Comparison of ENCODE assay signal across 29 mouse cellular contexts in genomic region chr5:17984522-17984921, GRCm38 (mm10). TPM values are rescaled to one million over a fixed set of nuclear protein-coding genes. Genes with fewer than 3 reads are reported as not detected.
DNase-seq lines count a peak whose midpoint lies in the region; ATAC-seq and TF ChIP-seq lines count a peak whose summit lies in the region.
"Had no signal": no experiment of that assay in that cellular context is flagged by ENCODE, and none has a peak within 500 bp of the region (broad histone marks: within the 10 kb centered on the region; RNA-seq: fewer than 3 reads in every experiment).

No protein-coding gene starts in this region.

- no peaks in the 10 kb centered on the region for H3K9me3 ChIP-seq in heart, postnatal 0 days (replicated peaks; ENCODE audit: control insufficient read depth, low read length)
- H3K9me3 ChIP-seq: embryonic facial prominence, embryonic 12.5 days; forebrain, embryonic 12.5 days; forebrain, embryonic 15.5 days; heart, embryonic 10.5 days; hindbrain, embryonic 13.5 days had no signal

- H3K27me3 ChIP-seq in heart, postnatal 0 days (ENCODE audit: control insufficient read depth, insufficient read depth, low read length), result no peaks in the 10 kb centered on the region
- H3K27me3 ChIP-seq: embryonic facial prominence, embryonic 12.5 days; forebrain, embryonic 12.5 days; forebrain, embryonic 15.5 days; hindbrain, embryonic 13.5 days had no signal

- no peak for TF ChIP-seq CTCF in gastrocnemius, adult 2 months (IDR thresholded peaks at IDR 0.05)
- no peak for TF ChIP-seq CTCF in heart, postnatal 0 days (IDR thresholded peaks at IDR 0.05; ENCODE audit: low read depth)

- H3K27ac ChIP-seq in gastrocnemius, adult 2 months, result peak overlapping the region; percentile 77
- H3K27ac ChIP-seq in heart, postnatal 0 days (ENCODE audit: low read depth), result peak overlapping the region; percentile 26; the same call in 1 of the 2 replicates
- H3K27ac ChIP-seq: embryonic facial prominence, embryonic 12.5 days; forebrain, embryonic 12.5 days; forebrain, embryonic 15.5 days; hindbrain, embryonic 13.5 days; hindbrain, postnatal 0 days had no signal

- no peak for TF ChIP-seq EP300 in heart, postnatal 0 days (IDR thresholded peaks at IDR 0.05; ENCODE audit: low read depth)

- no peak overlapping the region for H3K4me2 ChIP-seq in heart, postnatal 0 days (ENCODE audit: low read depth, low read length)
- H3K4me2 ChIP-seq: embryonic facial prominence, embryonic 12.5 days; forebrain, embryonic 12.5 days; forebrain, embryonic 15.5 days; hindbrain, embryonic 13.5 days had no signal

- ATAC-seq in heart, postnatal 0 days (ENCODE audit: insufficient read depth, low read depth), result no peak
- ATAC-seq: CD4-positive, CD25-positive, alpha-beta regulatory T cell, adult 4 months; forebrain, embryonic 15.5 days; hindbrain, postnatal 0 days; inflammation-experienced regulatory T-cells, adult 6 months; intestine, embryonic 16.5 days had no signal

- H3K9ac ChIP-seq in heart, postnatal 0 days (replicated peaks; ENCODE audit: low read depth, low read length), result no peak overlapping the region
- H3K9ac ChIP-seq: embryonic facial prominence, embryonic 12.5 days; forebrain, embryonic 12.5 days; forebrain, embryonic 15.5 days; hindbrain, embryonic 13.5 days had no signal

- intact Hi-C loops in gastrocnemius, adult 2 months (cut with DNase I), result loop anchor here (10.0 kb wide), 1 partner anchor 100 kb away; the partner anchor contains the start of gene Cd36
- intact Hi-C loops in gastrocnemius, postnatal 14 days (cut with DNase I; ENCODE audit: low total_unique reads), result no loop called here
- intact Hi-C loops in heart, postnatal 14 days (cut with DNase I), result loop anchor here (5.0 kb wide), 2 partner anchors 42 to 97 kb away; partner anchors contain the start of gene Cd36
- intact Hi-C loops in left cerebral cortex, postnatal 36 days (cut with DNase I), result no loop called here

- WGBS in heart, postnatal 0 days, result 93% methylated on average over 3 of the region's 3 CpGs

- DNase-seq in gastrocnemius, adult 2 months, result no peak
- no peak for DNase-seq in gastrocnemius, postnatal 14 days
- DNase-seq in heart, postnatal 0 days (ENCODE audit: low spot score), result no peak
- no peak for DNase-seq in heart, postnatal 14 days
- DNase-seq in adipocyte (ENCODE audit: low spot score), result peak; percentile 26
- peak; percentile 32 for DNase-seq in skeletal muscle tissue, adult 2 months (ENCODE audit: low read depth, low spot score)
- no peak for DNase-seq in left cerebral cortex, postnatal 36 days (ENCODE audit: low spot score in 2 of 2)
- DNase-seq: adrenal gland, postnatal 10 days; adrenal gland, postnatal 36 days; B cell, adult 2 months; cerebellum, adult 18-20 months; cerebellum, adult 9-10 months; cerebellum, postnatal 14 days; gastrocnemius, postnatal 10 days; heart, adult 11 months; kidney, adult 2 months had no signal

- H3K4me3 ChIP-seq in gastrocnemius, adult 2 months, result no peak overlapping the region
- H3K4me3 ChIP-seq in heart, postnatal 0 days (ENCODE audit: low read depth, low read length), result no peak overlapping the region
- H3K4me3 ChIP-seq: embryonic facial prominence, embryonic 12.5 days; erythroblast, embryonic 14.5 days; forebrain, embryonic 12.5 days; forebrain, embryonic 15.5 days; heart, embryonic 10.5 days; hindbrain, embryonic 13.5 days had no signal

- peaks cover 15% of the 10 kb centered on the region for H3K4me1 ChIP-seq in heart, postnatal 0 days (ENCODE audit: control insufficient read depth, insufficient read depth)
- H3K4me1 ChIP-seq: embryonic facial prominence, embryonic 12.5 days; forebrain, embryonic 12.5 days; forebrain, embryonic 15.5 days; heart, embryonic 10.5 days; hindbrain, embryonic 13.5 days had no signal

- no peaks in the 10 kb centered on the region for H3K36me3 ChIP-seq in heart, postnatal 0 days (replicated peaks; ENCODE audit: control insufficient read depth, insufficient read depth, low read length)
- H3K36me3 ChIP-seq: embryonic facial prominence, embryonic 12.5 days; forebrain, embryonic 12.5 days; forebrain, embryonic 15.5 days; heart, embryonic 10.5 days; hindbrain, embryonic 13.5 days had no signal

RNA-seq across cellular contexts. Expression of gene Gnat3, which starts 22.2 kb away (rescaled TPM):
- under 1 TPM in 1 of 2 experiments, not detected in 1; 0.17 TPM for total RNA-seq in gastrocnemius, adult 2 months (2021)
- total RNA-seq in gastrocnemius, postnatal 14 days (2021), result under 1 TPM in 1 of 2 experiments, not detected in 1; 0.16 TPM
- total RNA-seq in heart, postnatal 0 days (2014; rRNA removed; ENCODE audit: low replicate concordance), result 0.12 TPM in 1 of 2 replicates, not detected in the other
- 0.11 TPM in 1 of 2 replicates, not detected in the other for polyA plus RNA-seq in heart, postnatal 0 days (2015; fragmentation: Nextera tagmentation; extraction: Ambion mirVana)
- total RNA-seq in heart, postnatal 14 days (2021), result under 1 TPM; 0.26 to 0.59 TPM
- total RNA-seq in left cerebral cortex, postnatal 36 days (2021), result not detected
- total RNA-seq: hematopoietic stem cell, adult 5-6 weeks; hindbrain, postnatal 0 days; MEL had no signal
- polyA plus RNA-seq: CD4-positive, CD25-positive, alpha-beta regulatory T cell, adult 4 months; erythroblast, embryonic 14.5 days; forebrain, embryonic 12.5 days; forebrain, embryonic 15.5 days; heart, embryonic 10.5 days; heart, embryonic 14.5 days; hindbrain, embryonic 13.5 days; hindbrain, postnatal 0 days; inflammation-experienced regulatory T-cells, adult 6 months; intestine, embryonic 16.5 days; kidney, adult 2 months had no signal

Comparison
In these comparisons a context has a peak if more than half of its experiments do, and no peak if none do; other contexts are left out.
1. intact Hi-C loops: an anchor here in gastrocnemius, adult 2 months (10.0 kb wide) and heart, postnatal 14 days (5.0 kb wide); none called in gastrocnemius, postnatal 14 days and left cerebral cortex, postnatal 36 days.
2. DNase-seq: peak in adipocyte (single experiment) and skeletal muscle tissue, adult 2 months (single experiment); none in gastrocnemius, adult 2 months (single experiment), gastrocnemius, postnatal 14 days (single experiment), heart, postnatal 0 days (single experiment), heart, postnatal 14 days (0 of 2) and left cerebral cortex, postnatal 36 days (0 of 2).